Mouse (Mus musculus) erythroblast, adult 5-6 weeks (primary cell): Measurements from ENCODE around the gene B3gnt3. TPM values are rescaled to one million over a fixed set of nuclear protein-coding genes. Genes with fewer than 3 reads are reported as not detected.
A peak's percentile ranks its signal among the peaks of the same experiment; 100 is the strongest.

Source experiments
- ATAC-seq: replicated peaks from 2 replicates; pipeline ENCODE4 v1.8.0; 2016; ENCODE audit warnings: moderate number of reproducible peaks, mild to moderate bottlenecking, moderate TSS enrichment, inconsistent platforms; ENCODE audit not compliant: poor library complexity, low FRiP score, severe bottlenecking
- total RNA-seq, 2 experiments: library from RNA; stranded (forward) in 1 of 2; stranded (reverse) in 1 of 2; fragments of 150-400 nt in 1 of 2; fragments of 200-764, 138-1000 nt in 1 of 2; gene quantifications; 2 replicates each; pipeline versions ENCODE4 v1.2.3 to v1.2.4; 2015 to 2017; ENCODE audit warnings: low replicate concordance in 2 of 2

Gene B3gnt3
- total RNA-seq, 2 experiments from 2014 or later: 6.1 to 12.9 TPM

DNA sequence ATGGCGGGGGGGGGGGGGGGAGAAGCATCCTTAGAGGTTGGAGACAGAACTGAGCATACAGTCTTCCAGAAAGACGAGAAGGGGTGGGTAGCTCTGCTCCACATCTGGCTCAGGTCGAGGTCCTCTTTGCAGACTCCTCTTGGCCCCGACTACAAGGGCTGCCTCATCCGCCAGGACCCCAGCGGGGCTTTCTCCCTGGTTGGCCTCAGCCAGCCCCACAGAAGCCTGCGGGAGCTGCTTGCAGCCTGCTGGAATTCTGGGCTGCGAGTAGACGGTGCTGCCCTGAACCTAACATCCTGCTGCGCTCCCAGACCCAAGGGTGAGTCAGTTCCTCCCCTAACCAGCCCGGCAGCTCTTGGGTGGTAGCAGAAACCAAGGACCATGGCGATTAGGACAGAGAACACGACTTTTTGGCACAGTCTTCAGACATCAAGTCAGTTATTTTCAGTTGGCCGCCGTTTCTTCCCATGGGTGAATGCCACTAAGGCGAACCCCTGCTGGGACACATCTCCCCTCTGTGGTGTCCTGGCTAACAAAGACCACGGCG is 20.1 kb downstream of the B3gnt3 start:
- ATAC-seq: no peak

DNA sequence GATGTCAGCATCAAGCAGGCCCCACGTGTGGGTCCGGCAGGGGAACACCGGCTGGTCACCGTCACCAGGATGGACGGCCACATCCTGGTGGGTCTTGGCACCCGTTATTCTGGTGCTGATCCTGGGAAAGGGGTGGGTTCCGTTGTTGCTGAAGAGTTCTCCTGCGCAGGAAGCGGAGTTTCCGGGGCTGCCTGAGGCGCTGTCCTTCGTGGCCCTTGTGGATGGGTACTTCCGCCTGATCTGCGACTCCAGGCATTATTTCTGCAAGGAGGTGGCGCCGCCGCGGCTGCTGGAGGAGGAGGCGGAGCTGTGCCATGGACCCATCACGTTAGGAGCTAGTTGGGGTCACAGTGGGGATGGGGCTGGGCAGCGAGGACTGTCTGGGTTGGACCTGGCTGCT is 21.1 kb downstream of the B3gnt3 start:
- no peak for ATAC-seq

DNA sequence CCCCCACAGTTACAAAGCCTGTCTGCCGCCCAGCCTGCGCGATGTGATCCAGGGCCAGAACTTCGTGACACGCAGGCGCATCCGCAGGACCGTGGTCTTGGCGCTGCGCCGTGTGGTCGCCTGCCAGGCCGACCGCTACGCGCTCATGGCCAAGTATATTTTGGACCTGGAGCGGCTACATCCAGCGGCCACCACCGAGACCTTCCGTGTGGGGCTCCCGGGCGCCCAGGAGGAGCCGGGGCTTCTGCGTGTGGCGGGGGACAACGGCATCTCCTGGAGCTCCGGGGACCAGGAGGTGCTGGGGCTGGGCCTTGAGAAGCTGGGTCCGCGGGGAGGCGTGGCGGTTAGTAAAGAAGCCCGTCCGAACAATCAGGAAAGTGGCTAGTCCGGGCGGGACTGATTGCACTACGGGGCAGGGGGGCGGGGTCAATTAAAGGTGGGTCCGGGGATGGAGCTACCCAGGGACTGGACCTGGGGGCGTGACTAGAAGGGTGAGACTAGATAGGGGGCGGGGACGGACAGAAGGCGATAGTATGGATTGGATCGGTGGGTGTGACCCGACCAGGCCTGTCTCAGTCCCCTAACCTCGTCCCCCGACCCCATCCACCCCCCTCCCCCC is 21.9 kb downstream of the B3gnt3 start:
- no peak for ATAC-seq

- no peak for ATAC-seq
Measured at GRCm38 (mm10) chr8:71679116-71679515, 22.5 kb downstream of the B3gnt3 start.

GRCm38 (mm10) chr8:71678216-71678615 is 23.4 kb downstream of the B3gnt3 start:
- no peak for ATAC-seq

- ATAC-seq: no peak
Measured at GRCm38 (mm10) chr8:71677555-71677954, 24.0 kb downstream of the B3gnt3 start.

- no peak for ATAC-seq
Measured at GRCm38 (mm10) chr8:71676803-71677202, 24.8 kb downstream of the B3gnt3 start.

DNA sequence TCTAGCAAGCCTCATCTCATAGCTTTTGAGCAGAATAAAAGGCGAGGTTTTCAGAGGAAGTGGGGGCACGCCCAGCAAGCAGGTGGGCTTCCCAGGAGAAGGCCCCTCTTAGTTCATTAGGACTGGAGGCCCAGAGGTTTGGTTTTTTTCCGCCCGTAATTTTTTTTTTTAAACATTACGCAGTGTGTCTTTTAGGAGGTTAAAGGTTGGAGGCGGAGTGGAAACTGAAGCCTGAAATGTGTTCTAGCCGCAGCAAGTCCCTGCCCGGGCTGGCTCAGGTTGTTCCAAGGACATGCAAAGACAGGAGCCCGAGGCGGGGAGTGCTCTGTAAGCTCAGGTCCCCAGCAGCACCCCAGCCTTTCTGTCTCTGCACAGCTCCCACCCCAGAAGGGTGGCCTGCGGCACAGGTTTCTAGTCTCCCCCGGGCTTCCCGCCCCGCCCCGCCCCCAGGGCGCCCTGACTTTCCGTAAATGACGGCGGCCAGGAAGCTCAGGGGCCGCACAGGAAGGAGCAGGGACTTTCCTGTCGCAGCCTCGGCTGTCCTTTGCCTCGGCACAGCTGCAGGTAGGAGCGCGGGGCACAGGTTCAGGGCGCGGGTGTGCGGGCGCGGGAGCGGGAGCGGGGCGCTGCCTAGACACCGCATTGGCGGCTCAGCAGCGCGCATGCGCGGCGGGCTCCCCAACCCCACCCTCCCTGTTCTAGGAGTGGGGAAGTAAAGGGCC is 25.4 kb downstream of the B3gnt3 start, which contains the start of gene Jak3:
Gene Jak3, plus strand, starts transcription at position 277 of the 722 bp plus-strand sequence.
- ATAC-seq: no peak

GRCm38 (mm10) chr8:71675456-71676019 is 26.1 kb downstream of the B3gnt3 start:
- ATAC-seq: no peak

GRCm38 (mm10) chr8:71674071-71674470 is 27.5 kb downstream of the B3gnt3 start:
- no peak for ATAC-seq

DNA sequence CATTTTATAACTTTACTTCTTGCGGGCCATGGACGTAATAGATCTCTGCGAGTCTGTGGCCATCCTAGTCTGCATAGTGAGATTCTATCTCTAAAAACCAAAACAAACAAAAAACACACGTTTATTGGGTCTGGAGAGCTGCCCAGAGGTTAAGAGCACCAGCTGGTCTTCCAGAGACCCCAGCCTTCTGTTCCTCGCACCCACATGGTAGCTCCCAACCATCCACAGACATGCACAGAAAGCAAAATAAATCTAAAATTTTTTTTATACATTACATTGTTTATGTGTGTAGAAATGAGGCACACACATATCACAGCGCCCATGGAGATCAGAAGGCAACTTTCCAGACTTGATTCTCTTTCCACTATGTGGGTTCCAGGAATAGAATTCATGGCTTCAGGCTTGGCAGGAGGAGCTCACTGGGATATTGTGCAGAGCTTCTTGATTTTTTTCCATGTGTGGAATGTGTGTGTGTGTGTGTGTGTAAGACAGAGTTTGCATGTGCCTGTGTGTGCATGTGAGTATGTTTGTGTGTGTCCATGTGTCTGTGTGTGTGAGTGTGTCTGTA is 29.3 kb downstream of the B3gnt3 start:
- no peak for ATAC-seq

DNA sequence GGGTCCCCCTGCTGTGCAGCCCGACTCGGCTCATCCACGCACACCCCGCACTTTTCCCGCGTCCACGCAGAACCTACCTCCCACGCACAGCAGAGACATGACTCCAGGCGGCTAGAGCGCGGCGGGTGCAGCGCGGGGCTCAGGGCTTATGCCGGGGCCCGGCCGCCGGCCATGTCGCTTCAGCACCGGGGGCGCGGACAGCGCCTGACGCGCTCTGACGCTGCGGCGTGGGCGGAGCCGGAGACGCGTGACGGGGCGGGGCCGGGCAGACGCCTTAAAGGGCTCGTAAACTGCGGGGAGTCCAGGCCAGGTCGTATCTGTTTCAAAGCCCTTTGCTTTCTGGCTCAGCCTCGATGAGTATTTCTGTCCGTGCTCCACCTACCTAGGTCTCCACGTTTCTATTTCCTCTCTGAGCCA is 30.0 kb downstream of the B3gnt3 start, which contains the start of gene Unc13a:
Gene Unc13a, minus strand, starts transcription at position 209 of the 417 bp plus-strand sequence.
- ATAC-seq: peak; percentile 83

DNA sequence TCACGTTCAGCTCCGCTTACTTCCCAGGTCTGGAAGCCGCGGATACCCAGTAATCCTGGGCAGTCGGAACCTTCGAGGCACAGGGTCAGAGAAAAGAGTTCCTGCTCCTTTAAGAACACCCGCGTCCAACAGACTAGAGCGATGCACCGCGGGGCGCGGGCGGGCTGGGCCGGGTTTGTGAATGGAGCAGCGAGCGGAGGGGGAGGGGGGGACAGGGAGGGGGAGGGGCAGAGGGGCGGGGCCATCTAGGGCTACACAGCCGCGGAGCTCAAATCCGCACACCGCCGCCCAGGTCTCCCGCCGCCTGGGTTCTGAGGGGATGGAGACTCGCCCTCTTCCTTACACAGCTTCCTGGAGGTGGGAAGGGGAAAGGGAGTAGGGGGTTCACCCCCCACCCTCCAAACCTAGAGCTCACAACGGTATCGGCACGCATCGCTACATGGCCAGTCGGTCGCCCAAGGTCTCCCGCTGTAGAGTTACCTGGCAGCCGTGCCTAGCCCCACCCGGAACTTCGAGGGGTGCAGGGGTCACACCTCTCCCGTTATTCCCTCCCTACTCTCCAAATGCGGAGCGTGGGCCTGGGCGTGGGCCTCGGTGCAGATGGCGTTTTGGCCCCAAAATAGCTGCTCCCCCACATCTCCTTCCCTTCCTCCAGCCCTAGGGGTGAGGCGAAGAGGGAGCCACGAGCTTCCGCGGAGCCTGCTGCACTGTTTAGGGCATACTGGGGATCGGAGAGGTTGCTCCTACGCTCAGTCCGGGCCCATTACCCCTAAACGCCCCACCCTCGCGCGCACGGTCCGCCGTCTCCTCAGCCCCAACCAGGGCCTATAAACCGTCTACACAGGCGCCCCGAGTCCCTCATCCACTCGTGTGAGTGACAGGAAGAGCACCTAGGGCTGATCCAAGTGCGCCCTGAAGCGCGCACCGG is 30.7 kb downstream of the B3gnt3 start:
- no peak for ATAC-seq

- no peak for ATAC-seq
Measured at GRCm38 (mm10) chr8:71670198-71670597, 31.4 kb downstream of the B3gnt3 start.

DNA sequence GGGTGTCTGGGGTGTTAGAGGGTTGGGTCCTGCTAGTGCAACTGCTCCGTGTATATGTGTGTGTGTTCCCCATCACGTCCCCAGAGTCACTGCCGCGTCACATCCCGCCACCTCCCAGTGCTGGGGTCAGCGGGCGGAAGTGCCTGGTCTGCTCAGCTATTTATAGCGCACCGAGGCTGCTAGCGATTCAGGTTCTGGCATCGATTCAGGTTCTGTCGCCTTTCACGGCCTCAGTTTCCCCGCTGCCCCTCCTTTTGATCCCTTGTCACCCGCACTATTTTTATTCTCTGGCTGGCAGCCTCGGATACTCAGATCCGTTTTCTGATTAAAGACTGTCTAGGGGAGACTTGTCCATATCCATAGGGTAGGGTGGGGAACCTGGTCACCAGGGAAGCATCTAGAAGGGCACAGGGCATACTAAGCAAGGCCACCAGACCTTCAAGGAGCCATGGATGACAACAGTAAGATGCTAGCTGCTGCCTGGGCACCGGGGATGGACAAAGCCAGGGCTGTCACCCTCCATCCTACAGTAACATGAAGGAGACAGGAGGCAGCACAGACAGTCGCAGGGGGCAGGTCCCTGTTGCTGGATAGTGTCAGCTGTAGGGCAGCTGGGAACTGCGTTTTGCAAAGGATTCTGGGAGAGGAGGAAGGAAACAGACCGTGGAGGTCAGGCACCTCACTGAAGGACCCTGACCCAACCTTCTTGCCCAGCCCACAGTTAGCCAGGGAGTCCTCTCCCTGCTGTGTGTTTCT is 33.2 kb downstream of the B3gnt3 start:
- no peak for ATAC-seq

DNA sequence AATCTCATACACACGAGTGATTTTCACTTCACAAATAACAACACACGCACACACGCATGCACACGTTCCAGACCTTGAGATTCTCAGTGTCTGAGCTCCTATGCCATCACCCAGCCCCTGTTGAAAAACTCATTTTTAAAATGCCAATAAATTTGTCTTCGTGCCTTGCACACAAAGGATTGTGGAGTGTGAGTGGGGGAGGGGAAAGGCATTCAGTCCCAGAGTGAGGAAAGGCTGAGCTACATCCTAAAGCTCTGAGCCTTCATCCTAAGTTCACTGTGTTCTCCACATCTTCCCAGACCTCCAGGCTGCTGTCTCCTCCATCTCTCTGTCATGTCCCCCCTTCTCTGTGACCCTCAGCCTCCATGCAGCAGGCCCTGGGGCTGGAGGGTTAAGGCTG is 34.3 kb downstream of the B3gnt3 start:
- ATAC-seq: no peak

GRCm38 (mm10) chr8:71666855-71667254 is 34.7 kb downstream of the B3gnt3 start:
- no peak for ATAC-seq

DNA sequence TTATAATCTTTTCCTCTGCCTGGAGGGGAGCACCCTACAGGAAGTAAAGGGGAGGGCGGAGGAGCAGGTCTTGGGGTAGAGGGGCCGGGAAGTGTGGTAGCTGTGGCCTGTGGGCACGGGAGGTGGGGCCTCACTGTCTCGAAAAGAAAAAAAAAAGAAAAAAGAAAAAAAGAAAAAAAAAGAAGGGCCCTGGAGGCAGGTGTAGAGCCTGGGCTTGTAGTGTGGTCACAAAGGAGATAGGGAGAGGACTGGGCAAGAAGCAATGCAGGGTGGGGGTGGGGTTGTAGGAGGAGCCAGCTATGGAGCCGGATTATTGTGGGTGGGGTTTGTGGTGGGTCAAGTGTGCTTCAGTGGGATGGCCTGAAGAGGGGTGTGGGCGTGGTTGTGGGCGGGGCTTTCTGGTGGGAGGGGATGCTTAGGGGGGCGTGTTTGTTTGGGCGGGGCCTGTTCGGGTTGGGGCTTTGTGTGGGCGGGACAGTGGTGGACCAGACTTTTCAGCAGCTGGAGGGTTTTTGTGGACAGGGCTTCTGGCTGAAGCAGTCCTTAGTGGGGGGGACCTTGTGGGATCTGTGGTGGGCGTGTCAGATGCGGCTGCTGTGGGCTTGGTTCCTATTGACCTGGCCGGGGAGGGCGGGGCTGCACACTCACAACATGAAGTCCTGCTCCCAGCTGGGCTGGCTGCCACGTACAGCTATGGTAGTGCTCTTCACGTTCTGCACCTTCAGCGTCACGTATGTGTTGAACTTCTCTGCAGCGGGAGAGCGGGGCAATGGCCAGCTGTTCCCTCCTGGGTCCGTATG is 36.1 kb downstream of the B3gnt3 start:
- no peak for ATAC-seq
